Mouse (Mus musculus): ENCODE results near the gene Zfp462.

DNA sequence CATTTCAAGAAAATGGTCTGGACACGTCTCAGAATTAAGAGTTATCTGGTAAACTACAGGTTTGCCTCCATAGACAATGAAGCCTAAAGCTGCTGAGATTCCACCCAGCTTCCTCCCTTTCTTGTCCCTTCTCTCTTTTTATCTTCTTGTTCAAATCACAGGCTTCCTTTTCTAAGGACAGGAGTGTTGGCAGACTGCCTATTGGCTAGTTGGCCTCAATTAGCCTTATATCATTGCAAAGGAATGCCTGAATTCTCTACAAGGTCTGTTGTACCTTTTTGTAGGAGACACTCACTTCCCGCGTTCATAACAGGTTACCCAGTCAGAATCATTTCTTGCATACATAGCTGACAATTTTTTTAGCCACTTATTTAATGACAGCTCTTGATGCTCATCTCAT is 56.5 kb downstream of the Zfp462 start:
- TF ChIP-seq POLR2A (IDR thresholded peaks at IDR 0.05; ENCODE audit: borderline replicate concordance, low read depth, low read length) (no peak), CTCF (IDR thresholded peaks at IDR 0.05; ENCODE audit: low read depth, low read length) (no peak)

All from bone marrow macrophage, adult 2 months (primary cell).